Mouse (Mus musculus): ENCODE results near the gene Tnf. TPM values are rescaled to one million over a fixed set of nuclear protein-coding genes. Genes with fewer than 3 reads are reported as not detected.

The Tnf gene
- polyA plus RNA-seq, 1 experiment from 2014 or later = not detected

DNA sequence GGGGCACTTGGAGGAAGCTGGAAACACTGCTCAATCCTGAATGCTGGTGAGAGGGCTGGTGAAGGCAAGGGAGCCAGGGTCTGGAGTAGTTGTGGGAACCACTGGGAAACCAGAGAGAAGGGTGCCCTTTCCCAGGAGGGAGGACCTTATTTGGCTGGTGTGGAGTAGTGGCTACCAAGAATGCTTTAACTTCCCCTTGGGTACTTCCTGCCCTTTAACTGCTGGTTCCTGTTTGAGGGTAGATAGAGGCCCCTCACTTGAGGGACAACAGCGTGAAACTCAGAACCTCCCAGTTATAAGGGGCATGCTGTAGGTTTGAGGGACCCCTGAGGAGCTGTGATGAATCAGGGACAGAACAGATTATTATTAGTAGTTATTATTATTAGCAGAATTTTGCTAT is 12.6 kb downstream of the Tnf start:
- no peak overlapping the region for H3K9ac ChIP-seq (ENCODE audit: low read depth, low read length)
- H3K27ac ChIP-seq (ENCODE audit: low read depth, low read length) = no peak overlapping the region
- no peak overlapping the region for H3K4me2 ChIP-seq (replicated peaks; ENCODE audit: low read depth, low read length)
- H3K27me3 ChIP-seq (ENCODE audit: control insufficient read depth, insufficient read depth, low read length) = peaks cover 2% of the 10 kb centered on the region
- no peak for DNase-seq (ENCODE audit: low spot score)
- ATAC-seq (ENCODE audit: low FRiP score) = no peak
- H3K4me1 ChIP-seq (replicated peaks; ENCODE audit: control insufficient read depth, insufficient read depth, low read length) = no peaks in the 10 kb centered on the region
- no peaks in the 10 kb centered on the region for H3K36me3 ChIP-seq (ENCODE audit: control insufficient read depth, insufficient read depth, low read length)
- no peaks in the 10 kb centered on the region for H3K9me3 ChIP-seq (ENCODE audit: control insufficient read depth, low read length)
- 75% methylated on average over 1 of the region's 1 CpGs for WGBS
- H3K4me3 ChIP-seq (ENCODE audit: low read depth, low read length) = no peak overlapping the region

DNA sequence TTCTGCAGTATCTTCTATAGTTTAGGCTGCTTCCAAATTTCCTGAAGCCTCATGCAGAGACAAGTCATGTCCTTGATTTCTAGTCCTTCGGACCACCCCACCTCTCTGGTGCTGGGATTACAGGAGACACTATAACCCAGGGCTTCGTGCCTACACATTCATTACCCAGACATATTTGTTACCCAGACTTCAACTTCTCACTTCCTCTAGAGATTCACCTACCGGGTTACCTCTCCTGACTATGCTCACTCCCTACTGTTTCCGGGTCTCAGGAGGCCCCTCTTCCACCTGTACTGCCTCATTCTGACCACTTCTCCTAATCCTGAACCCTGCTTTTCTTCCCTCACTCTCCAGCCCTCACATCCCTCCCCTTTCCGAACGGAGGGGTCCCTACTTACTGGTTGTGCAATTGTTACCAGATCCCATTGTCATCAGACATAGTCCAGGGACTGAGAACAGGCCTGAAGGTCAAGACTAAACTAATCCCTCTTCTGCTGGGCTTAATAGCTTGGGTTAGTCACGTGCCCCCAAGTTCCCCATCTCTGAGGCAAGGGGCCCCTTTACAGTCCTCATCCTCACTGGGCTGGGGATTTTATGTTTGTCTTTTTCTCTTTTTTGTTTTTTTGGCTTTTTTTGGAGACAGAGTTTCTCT is 13.7 kb downstream of the Tnf start, which contains the start of gene Lst1:
Gene Lst1 (minus strand): TSS at position 481 of the 652 bp plus-strand sequence.
- H3K36me3 ChIP-seq (ENCODE audit: control insufficient read depth, insufficient read depth, low read length) = no peaks in the 10 kb centered on the region
- H3K27ac ChIP-seq (ENCODE audit: low read depth, low read length) = no peak within 1 kb of the TSS
- H3K4me2 ChIP-seq (replicated peaks; ENCODE audit: low read depth, low read length) = no peak within 1 kb of the TSS
- DNase-seq (ENCODE audit: low spot score) = no peak
- no peak within 1 kb of the TSS for H3K4me3 ChIP-seq (ENCODE audit: low read depth, low read length)
- no peaks in the 10 kb centered on the region for H3K9me3 ChIP-seq (ENCODE audit: control insufficient read depth, low read length)
- H3K9ac ChIP-seq (ENCODE audit: low read depth, low read length) = no peak within 1 kb of the TSS
- H3K4me1 ChIP-seq (replicated peaks; ENCODE audit: control insufficient read depth, insufficient read depth, low read length) = no peaks in the 10 kb centered on the region
- H3K27me3 ChIP-seq (ENCODE audit: control insufficient read depth, insufficient read depth, low read length) = no peaks in the 10 kb centered on the region
- 77% methylated on average over 7 of the region's 7 CpGs for WGBS
- no peak for ATAC-seq (ENCODE audit: low FRiP score)

DNA sequence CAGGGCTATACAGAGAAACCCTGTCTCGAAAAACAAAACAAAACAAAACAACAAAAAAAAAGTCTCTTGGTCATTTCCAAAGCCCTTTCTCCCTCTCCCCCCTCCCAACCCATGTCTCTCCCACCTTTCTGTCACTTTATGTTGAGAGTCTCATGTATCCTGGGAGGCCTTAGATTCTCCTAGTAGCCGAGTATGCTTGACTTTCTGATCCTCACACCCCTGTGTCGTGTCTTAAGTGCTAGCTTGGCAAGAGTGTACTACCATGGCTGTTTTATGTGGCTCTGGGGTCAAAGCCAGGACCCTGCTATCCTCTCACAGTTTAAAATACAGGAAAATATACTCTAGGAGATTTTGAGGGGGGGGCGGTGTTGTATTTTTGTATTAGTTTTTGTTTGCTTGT is 14.5 kb downstream of the Tnf start:
- H3K9me3 ChIP-seq (ENCODE audit: control insufficient read depth, low read length) = no peaks in the 10 kb centered on the region
- WGBS = 81% methylated on average over 4 of the region's 4 CpGs
- no peaks in the 10 kb centered on the region for H3K4me1 ChIP-seq (replicated peaks; ENCODE audit: control insufficient read depth, insufficient read depth, low read length)

DNA sequence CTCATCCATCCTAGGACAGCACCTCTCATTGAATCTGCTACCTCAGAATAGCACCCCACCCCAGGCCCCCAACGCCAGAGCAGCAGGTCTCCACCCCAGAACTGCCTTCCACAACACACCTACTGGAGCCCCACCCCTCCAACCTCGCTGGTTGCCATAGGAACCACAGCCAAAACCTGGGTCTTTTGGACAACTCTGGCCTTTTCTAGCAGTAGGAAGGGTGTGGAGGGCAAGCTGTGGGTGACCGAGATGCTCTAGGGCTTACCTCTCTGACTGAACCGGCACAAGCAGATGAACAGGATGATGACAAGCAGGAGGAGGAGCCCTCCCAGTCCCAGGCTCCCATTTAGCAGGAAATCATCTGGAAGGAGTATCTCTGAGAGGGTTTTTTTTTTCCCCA is 15.1 kb downstream of the Tnf start:
- no peaks in the 10 kb centered on the region for H3K4me1 ChIP-seq (replicated peaks; ENCODE audit: control insufficient read depth, insufficient read depth, low read length)
- H3K36me3 ChIP-seq (ENCODE audit: control insufficient read depth, insufficient read depth, low read length) = no peaks in the 10 kb centered on the region
- H3K9me3 ChIP-seq (ENCODE audit: control insufficient read depth, low read length) = no peaks in the 10 kb centered on the region
- H3K4me2 ChIP-seq (replicated peaks; ENCODE audit: low read depth, low read length) = peak overlapping the region; percentile 28
- H3K27ac ChIP-seq (ENCODE audit: low read depth, low read length) = no peak overlapping the region
- 0% methylated on average over 4 of the region's 4 CpGs for WGBS
- H3K9ac ChIP-seq (ENCODE audit: low read depth, low read length) = 0 out of 2 replicates have a peak overlapping the region, but pooled peaks have one; percentile 19
- no peak for ATAC-seq (ENCODE audit: low FRiP score)
- peak overlapping the region; percentile 25; the same call in 1 of the 2 replicates for H3K4me3 ChIP-seq (ENCODE audit: low read depth, low read length)
- H3K27me3 ChIP-seq (ENCODE audit: control insufficient read depth, insufficient read depth, low read length) = no peaks in the 10 kb centered on the region
- DNase-seq (ENCODE audit: low spot score) = peak; percentile 44

More for the DNA sequence above, 14.5 kb downstream of the Tnf start:
- no peaks in the 10 kb centered on the region for H3K27me3 ChIP-seq (ENCODE audit: control insufficient read depth, insufficient read depth, low read length)
- no peak overlapping the region for H3K9ac ChIP-seq (ENCODE audit: low read depth, low read length)
- no peak for DNase-seq (ENCODE audit: low spot score)
- ATAC-seq (ENCODE audit: low FRiP score) = no peak
- no peaks in the 10 kb centered on the region for H3K36me3 ChIP-seq (ENCODE audit: control insufficient read depth, insufficient read depth, low read length)
- H3K4me2 ChIP-seq (replicated peaks; ENCODE audit: low read depth, low read length) = no peak overlapping the region
- no peak overlapping the region for H3K27ac ChIP-seq (ENCODE audit: low read depth, low read length)
- no peak overlapping the region for H3K4me3 ChIP-seq (ENCODE audit: low read depth, low read length)

GRCm38 (mm10) chr17:35185639-35186611 is 15.9 kb downstream of the Tnf start:
- Histone ChIP-seq H3K4me3 (ENCODE audit: low read depth, low read length) (peak overlapping the region; percentile 25), H3K27ac (ENCODE audit: low read depth, low read length) (0 out of 2 replicates have a peak overlapping the region, but pooled peaks have one; percentile 36), H3K9me3 (ENCODE audit: control insufficient read depth, low read length) (no peaks in the 10 kb centered on the region), H3K4me2 (replicated peaks; ENCODE audit: low read depth, low read length) (peak overlapping the region; percentile 28), H3K27me3 (ENCODE audit: control insufficient read depth, insufficient read depth, low read length) (no peaks in the 10 kb centered on the region), H3K4me1 (replicated peaks; ENCODE audit: control insufficient read depth, insufficient read depth, low read length) (no peaks in the 10 kb centered on the region), H3K9ac (ENCODE audit: low read depth, low read length) (peak overlapping the region; percentile 21), H3K36me3 (ENCODE audit: control insufficient read depth, insufficient read depth, low read length) (no peaks in the 10 kb centered on the region)
- WGBS = 2% methylated on average over 17 of the region's 18 CpGs
- DNase-seq (ENCODE audit: low spot score) (peak; percentile 83), ATAC-seq (ENCODE audit: low FRiP score) (peak; percentile 45; the same call in 1 of the 2 replicates)

DNA sequence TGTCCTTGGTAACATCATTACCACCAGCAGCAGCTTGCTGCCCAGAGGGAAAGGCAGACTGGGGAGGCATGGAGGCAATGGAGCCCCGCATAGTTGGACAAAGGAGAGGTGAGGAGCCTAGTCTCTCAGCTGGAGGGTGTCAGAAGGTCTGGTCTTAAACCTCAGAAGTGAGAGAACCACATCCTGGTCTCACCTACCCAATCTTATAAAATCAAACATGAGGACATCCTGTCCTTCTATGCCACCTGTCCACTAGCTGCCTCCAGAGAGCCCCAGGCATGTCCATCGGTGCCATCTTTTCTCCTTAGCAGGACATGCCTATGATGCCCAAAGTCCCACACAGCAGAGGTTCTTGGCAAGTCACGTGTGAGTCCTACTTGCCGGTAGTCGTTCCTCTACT is 21.7 kb downstream of the Tnf start:
- H3K27me3 ChIP-seq (ENCODE audit: control insufficient read depth, insufficient read depth, low read length) = no peaks in the 10 kb centered on the region
- H3K36me3 ChIP-seq (ENCODE audit: control insufficient read depth, insufficient read depth, low read length) = no peaks in the 10 kb centered on the region
- WGBS = 81% methylated on average over 5 of the region's 5 CpGs
- ATAC-seq (ENCODE audit: low FRiP score) (no peak), DNase-seq (ENCODE audit: low spot score) (no peak)
- no peak overlapping the region for H3K9ac ChIP-seq (ENCODE audit: low read depth, low read length)
- H3K4me2 ChIP-seq (replicated peaks; ENCODE audit: low read depth, low read length) = no peak overlapping the region
- no peak overlapping the region for H3K4me3 ChIP-seq (ENCODE audit: low read depth, low read length)
- H3K9me3 ChIP-seq (ENCODE audit: control insufficient read depth, low read length) = no peaks in the 10 kb centered on the region
- no peak overlapping the region for H3K27ac ChIP-seq (ENCODE audit: low read depth, low read length)
- no peaks in the 10 kb centered on the region for H3K4me1 ChIP-seq (replicated peaks; ENCODE audit: control insufficient read depth, insufficient read depth, low read length)

DNA sequence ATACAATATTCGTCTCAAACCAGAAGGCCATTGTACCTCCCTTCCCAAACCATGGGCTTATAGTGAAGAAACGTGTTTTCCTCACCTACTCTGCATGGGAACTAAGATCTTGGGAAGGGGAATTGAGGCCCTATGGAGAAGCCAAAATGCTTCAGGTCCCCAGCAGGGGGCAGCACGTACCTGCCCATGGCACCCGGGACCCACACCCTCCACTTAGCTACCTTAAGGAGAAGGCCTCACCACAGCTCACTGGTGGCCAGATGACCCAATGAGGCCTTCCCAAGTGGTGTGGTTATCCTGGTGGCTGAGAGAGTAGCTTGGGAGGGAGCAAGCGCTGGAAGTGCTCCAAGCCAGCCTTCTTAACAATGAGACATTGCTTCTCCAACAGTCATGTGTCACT is 23.3 kb downstream of the Tnf start:
- Histone ChIP-seq H3K4me2 (replicated peaks; ENCODE audit: low read depth, low read length) (no peak overlapping the region), H3K9me3 (ENCODE audit: control insufficient read depth, low read length) (no peaks in the 10 kb centered on the region), H3K27ac (ENCODE audit: low read depth, low read length) (no peak overlapping the region), H3K27me3 (ENCODE audit: control insufficient read depth, insufficient read depth, low read length) (no peaks in the 10 kb centered on the region), H3K36me3 (ENCODE audit: control insufficient read depth, insufficient read depth, low read length) (no peaks in the 10 kb centered on the region), H3K9ac (ENCODE audit: low read depth, low read length) (no peak overlapping the region), H3K4me1 (replicated peaks; ENCODE audit: control insufficient read depth, insufficient read depth, low read length) (no peaks in the 10 kb centered on the region), H3K4me3 (ENCODE audit: low read depth, low read length) (no peak overlapping the region)
- 17% methylated on average over 5 of the region's 5 CpGs for WGBS
- no peak for ATAC-seq (ENCODE audit: low FRiP score)
- peak; percentile 84 for DNase-seq (ENCODE audit: low spot score)

- Histone ChIP-seq H3K9me3 (ENCODE audit: control insufficient read depth, low read length) (no peaks in the 10 kb centered on the region), H3K9ac (ENCODE audit: low read depth, low read length) (no peak within 1 kb of the TSS), H3K27me3 (ENCODE audit: control insufficient read depth, insufficient read depth, low read length) (no peaks in the 10 kb centered on the region), H3K4me1 (replicated peaks; ENCODE audit: control insufficient read depth, insufficient read depth, low read length) (no peaks in the 10 kb centered on the region), H3K27ac (ENCODE audit: low read depth, low read length) (no peak within 1 kb of the TSS), H3K4me2 (replicated peaks; ENCODE audit: low read depth, low read length) (no peak within 1 kb of the TSS), H3K36me3 (ENCODE audit: control insufficient read depth, insufficient read depth, low read length) (no peaks in the 10 kb centered on the region), H3K4me3 (ENCODE audit: low read depth, low read length) (no peak within 1 kb of the TSS)
- 42% methylated on average over 2 of the region's 2 CpGs for WGBS
- DNase-seq (ENCODE audit: low spot score) (no peak), ATAC-seq (ENCODE audit: low FRiP score) (no peak)
These were observed 25.8 kb downstream of the Tnf start, which contains the start of gene Aif1 for GRCm38 (mm10) chr17:35175968-35176367. TSS of gene Aif1 (minus strand) at chr17:35176068.
